Mouse (Mus musculus) cerebellum, postnatal 36 days (tissue): ENCODE data around the gene Hand1.
"Not testable (repeated sequence)": the region's sequence is repeated elsewhere in the genome, so short reads cannot be mapped to it uniquely, and the experiment has no call there.

Source experiments
- DNase-seq, 2 experiments: peaks; one replicate each; pipeline ENCODE4 v3.0.0; 2021 to 2022; ENCODE audit warnings: mixed read lengths in 2 of 2

The Hand1 gene

GRCm38 (mm10) chr11:57833296-57833977 lies 819 bp upstream of the Hand1 start:
- no peak for DNase-seq

- DNase-seq, result no peak
Observed at GRCm38 (mm10) chr11:57831861-57832260, 757 bp downstream of the Hand1 start.

- DNase-seq, result no peak
Observed at GRCm38 (mm10) chr11:57831281-57831781, 1.3 kb downstream of the Hand1 start.

- no peak for DNase-seq
Observed at GRCm38 (mm10) chr11:57829871-57830775, 2.5 kb downstream of the Hand1 start.

- DNase-seq, result no peak
Observed at GRCm38 (mm10) chr11:57828955-57829870, 3.4 kb downstream of the Hand1 start.

GRCm38 (mm10) chr11:57827915-57828545 lies 4.6 kb downstream of the Hand1 start:
- DNase-seq, result no peak

GRCm38 (mm10) chr11:57827048-57827914 lies 5.3 kb downstream of the Hand1 start:
- DNase-seq, result no peak

GRCm38 (mm10) chr11:57825234-57825633 lies 7.4 kb downstream of the Hand1 start:
- DNase-seq, result not testable (repeated sequence)

GRCm38 (mm10) chr11:57823714-57824113 lies 8.9 kb downstream of the Hand1 start:
- DNase-seq, result no peak

- not testable (repeated sequence) for DNase-seq
Observed at GRCm38 (mm10) chr11:57823159-57823558, 9.5 kb downstream of the Hand1 start.

- DNase-seq, result peak; percentile 70 to 72
Observed at GRCm38 (mm10) chr11:57819999-57820581, 12.5 kb downstream of the Hand1 start.

GRCm38 (mm10) chr11:57818189-57818588 lies 14.4 kb downstream of the Hand1 start:
- DNase-seq, result no peak

GRCm38 (mm10) chr11:57813641-57814040 lies 19.0 kb downstream of the Hand1 start:
- DNase-seq, result no peak

GRCm38 (mm10) chr11:57812212-57812611 lies 20.4 kb downstream of the Hand1 start:
- no peak for DNase-seq

- no peak for DNase-seq
Observed at GRCm38 (mm10) chr11:57811006-57811405, 21.6 kb downstream of the Hand1 start.

- no peak for DNase-seq
Observed at GRCm38 (mm10) chr11:57809732-57810098, 22.9 kb downstream of the Hand1 start.

GRCm38 (mm10) chr11:57809017-57809731 lies 23.4 kb downstream of the Hand1 start:
- DNase-seq, result no peak

- no peak for DNase-seq
Observed at GRCm38 (mm10) chr11:57805047-57805446, 27.6 kb downstream of the Hand1 start.

GRCm38 (mm10) chr11:57802511-57802870 lies 30.1 kb downstream of the Hand1 start:
- DNase-seq, result peak; percentile 14 to 21
